Mouse (Mus musculus) thymus, adult 18-20 months (tissue): ENCODE data around the gene Gm867.

Source experiments
- DNase-seq, 2 experiments: peaks; one replicate each; pipeline ENCODE4 v3.0.0; 2022; ENCODE audit warnings: mixed read lengths in 2 of 2

Gm867 gene

GRCm38 (mm10) chr10:75896208-75896607 lies 44.3 kb downstream of the Gm867 start:
- DNase-seq: no peak

GRCm38 (mm10) chr10:75895730-75896129 lies 44.7 kb downstream of the Gm867 start:
- DNase-seq: no peak

- no peak for DNase-seq
Measured at GRCm38 (mm10) chr10:75894601-75895000, 45.9 kb downstream of the Gm867 start.

DNA sequence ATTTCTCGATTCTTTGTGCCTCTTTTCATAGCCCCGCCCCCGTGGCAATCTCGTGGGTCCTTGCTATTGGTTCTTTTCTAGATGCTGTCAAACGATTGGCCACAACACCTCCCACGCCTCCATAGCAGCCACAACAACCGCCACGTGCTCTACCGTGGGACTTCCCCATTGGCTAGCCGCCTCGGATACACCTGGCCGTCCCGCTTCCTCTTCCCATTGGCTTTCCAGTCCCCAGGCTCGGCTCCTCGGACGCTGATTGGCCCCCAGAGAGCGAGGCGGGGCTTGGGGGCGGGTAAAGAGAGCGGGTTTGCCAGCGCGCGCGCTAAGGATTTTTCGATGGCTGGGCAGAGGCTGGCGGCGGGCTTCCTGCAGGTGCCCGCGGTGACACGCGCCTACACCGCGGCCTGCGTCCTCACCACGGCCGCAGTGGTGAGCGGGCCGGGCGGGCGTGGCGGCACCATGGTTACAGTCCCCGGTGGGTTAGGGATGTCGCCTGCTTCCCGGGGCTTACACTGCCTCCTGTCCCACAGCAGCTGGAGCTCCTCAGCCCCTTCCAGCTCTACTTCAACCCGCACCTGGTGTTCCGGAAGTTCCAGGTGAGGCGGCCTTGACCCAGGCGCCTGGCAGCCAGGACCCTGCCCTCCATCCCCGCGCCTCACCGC lies 47.3 kb downstream of the Gm867 start, which contains the start of gene Derl3:
Gene Derl3 (plus strand): TSS at position 325 of the 662 bp plus-strand sequence.
- DNase-seq: peak; percentile 92 to 96

GRCm38 (mm10) chr10:75889406-75890153 lies 50.9 kb downstream of the Gm867 start:
- no peak for DNase-seq
